Mouse (Mus musculus) thymus, adult 2 months (tissue): ENCODE measurements around the gene Acp5. TPM values are rescaled to one million over a fixed set of nuclear protein-coding genes. Genes with fewer than 3 reads are reported as not detected.

Experiments
- DNase-seq: peaks from one replicate; pipeline ENCODE4 v3.0.0; 2021
- H3K27ac ChIP-seq: fragments of 200-500 bp; 2 replicates; pipeline ENCODE4 v1.5.1; 2012; ENCODE audit warnings: low read length, control low read depth; ENCODE audit not compliant: control insufficient read depth, insufficient read depth
- H3K27me3 ChIP-seq: fragments of 200-500 bp; 2 replicates; pipeline ENCODE4 v1.6.1; 2012; ENCODE audit warnings: mild to moderate bottlenecking, low read length, moderate library complexity, mixed read lengths; ENCODE audit not compliant: control insufficient read depth, insufficient read depth
- H3K36me3 ChIP-seq: fragments of 200-500 bp; 2 replicates; pipeline ENCODE4 v1.6.1; 2012; ENCODE audit warnings: mild to moderate bottlenecking, low read length, moderate library complexity; ENCODE audit not compliant: control insufficient read depth, insufficient read depth
- H3K4me1 ChIP-seq: fragments of 200-500 bp; replicated peaks from 2 replicates; pipeline ENCODE4 v1.6.1; 2012; ENCODE audit warnings: low read length; ENCODE audit not compliant: control insufficient read depth, insufficient read depth
- H3K4me3 ChIP-seq: fragments of 200-500 bp; 2 replicates; pipeline ENCODE4 v1.5.1; 2012; ENCODE audit warnings: mild to moderate bottlenecking, low read length, control low read depth, moderate library complexity; ENCODE audit not compliant: control insufficient read depth, insufficient read depth
- CTCF ChIP-seq: fragments of 200-500 bp; IDR thresholded peaks from 2 replicates; pipeline ENCODE4 v1.5.1; 2012; ENCODE audit warnings: mild to moderate bottlenecking, control low read depth, low read length, moderate library complexity, borderline replicate concordance; ENCODE audit not compliant: control insufficient read depth, poor library complexity, insufficient read depth; ENCODE audit errors: extremely low read depth
- POLR2A ChIP-seq: fragments of 200-500 bp; IDR thresholded peaks from 2 replicates; pipeline ENCODE4 v1.6.1; 2012; ENCODE audit warnings: mild to moderate bottlenecking, low read length, control low read depth, moderate library complexity; ENCODE audit not compliant: control insufficient read depth, poor library complexity, insufficient read depth; ENCODE audit errors: extremely low read depth
- WGBS: fragments of 180-500 bp; shearing (Covaris S2); methylation state at CpG from one replicate; pipeline ENCODE4 v1.1.7; 2018; 5-methylcytosine and 5-hydroxymethylcytosine counted together
- polyA plus RNA-seq: library from polyadenylated mRNA; depleted of rRNA; stranded (reverse); fragments of >200 nt; gene quantifications from 2 replicates; pipeline ENCODE4 v1.2.3, GENCODE M21; 2012

Gene Acp5
- polyA plus RNA-seq, 1 experiment: 304 TPM

DNA sequence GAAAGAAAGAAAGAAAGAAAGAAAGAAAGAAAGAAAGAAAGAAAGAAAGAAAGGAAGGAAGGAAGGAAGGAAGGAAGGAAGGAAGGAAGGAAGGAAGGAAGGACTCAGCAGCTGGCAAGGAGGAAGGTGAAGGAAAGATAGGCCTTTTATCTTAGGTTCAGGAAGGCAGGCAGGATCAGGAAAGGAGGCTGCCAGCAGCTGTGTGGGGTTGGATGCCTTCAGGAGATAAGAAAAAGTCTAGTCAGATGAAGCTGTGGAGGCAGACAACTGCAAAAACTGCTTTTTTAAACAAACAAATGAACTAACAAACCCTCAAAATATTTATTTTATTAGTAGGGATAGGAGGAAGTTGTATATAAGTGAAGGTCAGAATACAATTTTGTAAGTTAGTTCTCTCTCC, 14.0 kb downstream of the Acp5 start:
- H3K27ac ChIP-seq: no peak overlapping the region
- TF ChIP-seq CTCF (no peak), POLR2A (no peak)

DNA sequence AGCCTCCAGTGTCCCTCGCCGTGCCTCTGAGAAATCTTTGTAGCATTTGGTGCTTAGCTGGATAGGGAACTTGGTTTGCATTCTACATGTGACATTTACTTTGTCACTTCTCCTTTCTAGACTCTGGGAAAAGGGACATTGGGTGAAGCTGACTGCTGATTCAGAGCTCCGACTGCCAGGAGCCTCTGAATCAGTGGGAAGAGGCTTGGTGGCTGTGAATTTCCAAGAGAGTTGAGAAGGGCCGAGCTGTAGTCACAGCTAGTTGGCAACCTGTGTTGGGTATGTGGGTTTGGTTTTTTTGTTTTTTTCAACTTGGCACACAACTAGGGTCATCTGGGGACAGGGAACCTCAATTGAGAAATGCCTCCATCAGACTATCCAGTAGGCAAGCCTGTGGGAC, 16.0 kb downstream of the Acp5 start:
- TF ChIP-seq CTCF: no peak
- no peak for TF ChIP-seq POLR2A
- 79% methylated on average over 4 of the region's 4 CpGs for WGBS
- no peak overlapping the region for H3K27ac ChIP-seq
- H3K27me3 ChIP-seq: no peaks in the 10 kb centered on the region
- H3K4me3 ChIP-seq: no peak overlapping the region
- H3K36me3 ChIP-seq: no peaks in the 10 kb centered on the region
- DNase-seq: no peak
- peaks cover 11% of the 10 kb centered on the region for H3K4me1 ChIP-seq

More for the DNA sequence above, 14.0 kb downstream of the Acp5 start:
- Histone ChIP-seq H3K27me3 (no peaks in the 10 kb centered on the region), H3K36me3 (no peaks in the 10 kb centered on the region), H3K4me3 (no peak overlapping the region), H3K4me1 (peaks cover 6% of the 10 kb centered on the region)
- DNase-seq: no peak

DNA sequence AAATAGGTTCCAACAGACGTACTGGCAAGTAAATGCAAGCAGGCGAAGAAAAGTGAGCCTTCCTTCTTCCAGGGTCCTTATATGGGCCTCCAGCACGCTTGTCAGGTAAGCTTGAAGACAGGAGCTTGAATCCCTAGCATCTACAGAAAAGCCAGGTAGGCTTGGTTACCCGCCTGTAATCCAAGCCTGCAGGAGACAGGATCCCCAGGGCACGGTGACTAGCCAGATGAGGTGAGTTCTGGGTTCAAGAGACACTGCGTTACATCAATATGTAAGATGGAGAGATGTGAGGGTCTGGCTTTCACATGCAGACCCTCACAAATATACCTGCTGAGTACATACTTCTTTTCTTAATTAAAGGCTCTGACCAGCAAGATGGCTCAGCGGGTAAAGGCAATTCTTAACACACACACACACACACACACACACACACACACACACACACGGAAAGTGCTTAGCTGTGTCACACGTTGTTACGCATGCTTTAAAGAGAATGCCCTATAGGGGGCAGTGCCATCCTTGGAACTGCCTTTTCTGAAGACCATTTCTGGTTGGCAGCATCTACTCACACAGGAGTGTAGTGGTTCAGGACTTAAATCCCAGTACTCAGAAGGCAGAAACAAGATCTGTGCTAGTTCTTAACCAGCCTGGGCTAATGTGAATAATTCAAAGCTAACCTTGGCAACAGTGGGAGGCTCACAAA, 17.6 kb downstream of the Acp5 start:
- peak; percentile 69 for DNase-seq
- 43% methylated on average over 10 of the region's 10 CpGs for WGBS
- Histone ChIP-seq H3K27ac (no peak overlapping the region), H3K27me3 (no peaks in the 10 kb centered on the region), H3K36me3 (peaks cover 8% of the 10 kb centered on the region), H3K4me3 (no peak overlapping the region), H3K4me1 (peaks cover 9% of the 10 kb centered on the region)
- TF ChIP-seq CTCF (no peak), POLR2A (no peak)

DNA sequence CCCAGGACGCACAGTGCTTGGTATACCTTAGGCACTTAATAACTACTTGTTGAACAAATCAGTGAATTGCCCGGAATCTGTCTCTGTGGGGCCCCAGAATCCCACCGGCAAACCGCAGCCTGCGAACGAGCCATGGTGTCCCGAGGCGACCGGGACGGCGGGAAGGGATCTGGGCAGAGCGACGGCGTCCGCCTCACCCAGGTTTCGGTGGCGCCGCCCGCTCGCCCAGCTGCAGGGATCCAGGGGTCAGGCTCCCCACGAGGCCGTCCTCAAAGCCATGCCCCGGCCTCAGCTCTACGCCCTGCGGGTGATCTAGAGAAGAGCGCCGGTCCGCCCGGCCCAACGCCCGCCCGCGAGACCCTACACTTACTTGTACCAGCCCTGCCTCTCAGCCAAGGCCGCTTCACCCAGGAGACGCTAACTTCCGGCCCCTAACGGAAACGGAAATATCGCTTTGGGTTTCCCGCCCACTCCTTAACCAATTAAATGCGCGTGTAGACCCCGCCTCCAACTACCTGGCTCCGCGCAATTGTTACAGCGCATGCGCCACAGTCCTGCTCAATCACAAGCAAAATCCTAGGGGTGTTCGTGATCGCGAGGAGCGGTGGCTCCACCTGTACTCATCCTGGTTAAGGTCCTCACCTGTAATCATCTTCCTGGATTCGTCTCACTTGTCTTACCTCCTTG, 18.6 kb downstream of the Acp5 start, which contains the start of gene Elof1:
TSS of gene Elof1 (minus strand) at position 433 of the 687 bp plus-strand sequence.
- H3K27ac ChIP-seq: no peak within 1 kb of the TSS
- TF ChIP-seq POLR2A: peak; percentile 42; the same call in 1 of the 2 replicates
- TF ChIP-seq CTCF: peak; percentile 49; the same call in 1 of the 2 replicates
- DNase-seq: peak; percentile 93

DNA sequence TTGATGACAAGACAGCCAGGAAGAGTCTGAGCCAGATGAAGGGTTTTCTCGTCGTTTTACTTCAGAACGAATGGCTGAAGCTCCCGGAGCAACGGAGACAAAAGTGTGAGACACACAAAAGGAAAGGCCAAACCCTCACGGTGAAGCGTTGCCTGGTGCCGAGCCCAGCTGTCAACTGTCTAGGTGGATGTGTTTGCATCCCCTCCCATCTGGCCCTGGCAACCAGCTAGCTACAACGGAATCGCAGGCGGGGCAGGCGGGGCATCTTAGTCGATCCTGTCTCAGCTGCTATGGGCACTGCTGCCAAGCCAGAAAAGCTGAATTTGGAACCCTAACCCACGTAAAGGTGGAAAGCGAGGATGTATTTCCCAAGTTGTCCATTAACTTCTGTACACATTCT, 19.4 kb downstream of the Acp5 start:
- peak overlapping the region; percentile 72 for H3K4me3 ChIP-seq
- no peaks in the 10 kb centered on the region for H3K27me3 ChIP-seq
- H3K4me1 ChIP-seq: peaks cover 9% of the 10 kb centered on the region
- no peak for DNase-seq
- H3K27ac ChIP-seq: no peak overlapping the region
- 26% methylated on average over 15 of the region's 15 CpGs for WGBS
- TF ChIP-seq POLR2A: no peak
- no peak for TF ChIP-seq CTCF
- peaks cover 23% of the 10 kb centered on the region for H3K36me3 ChIP-seq

More for the DNA sequence above, 18.6 kb downstream of the Acp5 start, which contains the start of gene Elof1:
- Histone ChIP-seq H3K4me1 (peaks cover 9% of the 10 kb centered on the region), H3K36me3 (peaks cover 17% of the 10 kb centered on the region), H3K27me3 (no peaks in the 10 kb centered on the region), H3K4me3 (peak within 1 kb of the TSS; percentile 72)
- whole genome bisulfite sequencing: under 1% methylated on average over 52 of the region's 52 CpGs

DNA sequence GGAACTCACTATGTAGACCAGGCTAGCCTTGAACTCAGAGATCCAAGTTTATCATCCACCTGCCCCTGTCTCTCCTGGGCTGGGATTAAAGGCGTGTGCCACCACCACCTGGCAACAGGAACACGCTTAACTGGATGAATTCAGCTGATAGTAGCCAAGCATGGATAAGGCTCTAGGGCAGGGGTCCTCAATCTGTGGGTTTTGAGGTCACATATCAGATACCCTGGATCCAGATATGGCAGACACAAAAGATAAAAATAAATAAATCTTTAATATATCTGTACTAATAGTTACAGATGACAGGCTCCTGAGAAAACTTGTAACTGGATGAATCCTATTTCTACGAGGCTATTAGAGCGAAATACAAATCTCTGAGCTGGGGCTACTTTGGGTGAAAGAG, 19.9 kb downstream of the Acp5 start:
- H3K27me3 ChIP-seq: no peaks in the 10 kb centered on the region
- H3K4me1 ChIP-seq: peaks cover 9% of the 10 kb centered on the region
- WGBS: 94% methylated on average over 4 of the region's 4 CpGs
- H3K36me3 ChIP-seq: peaks cover 28% of the 10 kb centered on the region
- no peak overlapping the region for H3K4me3 ChIP-seq
- no peak for TF ChIP-seq CTCF
- no peak for TF ChIP-seq POLR2A
- DNase-seq: no peak
- H3K27ac ChIP-seq: no peak overlapping the region
